Mouse (Mus musculus) thymus, postnatal 10 days (tissue): ENCODE results near the gene Nme2.
"Not testable (repeated sequence)": the region's sequence is repeated elsewhere in the genome, so short reads cannot be mapped to it uniquely, and the experiment has no call there.

Source experiments
- DNase-seq, 2 experiments: peaks; one replicate each; pipeline ENCODE4 v3.0.0; 2021; ENCODE audit warnings: low spot score in 2 of 2

The Nme2 gene

DNA sequence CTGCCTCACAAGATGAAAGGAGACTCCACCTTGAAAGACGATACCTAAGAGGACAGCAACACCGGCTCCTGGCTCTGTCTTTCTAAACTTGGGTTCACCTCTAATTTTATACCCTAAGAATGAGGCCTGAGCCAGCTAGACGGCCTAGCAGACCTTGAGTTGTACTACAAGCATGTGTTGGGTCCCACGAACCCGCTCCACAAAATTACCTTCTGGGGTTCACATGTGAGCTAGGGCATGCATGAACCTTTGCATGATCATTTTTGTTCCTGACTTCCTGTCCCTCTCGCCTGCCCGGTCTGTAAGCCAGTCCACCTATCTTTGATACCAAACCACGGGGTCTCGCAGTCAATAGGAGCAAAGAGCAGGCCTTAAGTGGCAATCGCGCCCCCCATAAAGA, 11.3 kb upstream of the Nme2 start:
- DNase-seq = no peak

DNA sequence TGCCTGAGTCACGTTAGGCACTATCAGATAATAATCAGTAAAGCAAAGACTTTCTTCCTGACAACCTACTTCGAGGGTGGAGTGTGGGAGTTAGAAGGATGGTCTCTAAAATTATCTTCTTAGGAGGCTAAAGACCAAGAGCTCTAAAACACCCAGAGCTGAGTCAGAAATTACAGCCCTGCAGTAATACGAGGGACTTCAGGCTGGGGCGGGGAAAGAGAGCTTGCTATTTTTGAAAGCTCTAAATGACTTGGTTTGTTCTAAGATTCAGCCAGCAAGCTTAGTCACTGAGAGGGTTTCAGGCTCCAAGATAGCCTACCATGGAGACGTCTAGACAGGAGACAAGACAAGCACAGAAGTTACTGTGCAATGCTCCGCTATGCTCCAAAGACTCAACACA, 9.3 kb upstream of the Nme2 start:
- DNase-seq = no peak

DNA sequence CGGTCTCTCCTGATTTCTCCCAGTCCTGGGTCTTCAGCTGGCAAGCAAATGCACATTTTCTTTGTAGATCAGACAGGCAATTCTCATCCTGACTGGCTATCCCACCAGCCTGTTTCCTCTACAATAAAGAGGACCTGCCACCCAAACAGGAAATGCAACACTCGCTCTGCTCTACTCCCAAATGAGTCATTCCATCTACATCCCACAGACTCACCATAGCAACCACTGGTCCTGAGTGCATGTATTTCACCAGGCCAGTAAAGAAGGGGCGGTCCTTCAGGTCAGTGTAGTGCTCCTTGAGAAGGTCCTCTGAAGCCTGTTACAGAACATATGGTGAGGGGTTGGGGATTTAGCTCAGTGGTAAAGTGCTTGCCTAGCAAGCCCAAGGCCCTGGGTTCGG, 7.0 kb upstream of the Nme2 start:
- DNase-seq = no peak

DNA sequence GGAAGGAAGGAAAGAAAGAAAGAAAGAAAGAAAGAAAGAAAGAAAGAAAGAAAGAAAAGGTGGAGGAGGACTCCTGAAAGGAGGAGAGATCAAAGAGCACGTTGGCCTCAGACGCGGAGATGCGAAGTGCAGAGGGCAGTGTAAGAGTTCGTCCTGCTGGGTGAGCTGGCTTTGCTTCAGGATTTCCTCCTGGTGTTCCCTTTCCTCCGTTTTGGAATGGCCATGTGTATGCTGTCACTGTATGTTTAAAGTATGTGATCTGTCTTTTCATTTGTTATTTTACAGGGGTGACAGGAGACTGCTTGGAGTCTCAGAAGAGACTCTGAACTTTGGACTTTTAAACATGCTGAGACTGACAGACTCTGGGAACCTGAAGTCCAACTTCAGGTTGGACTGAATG, 5.4 kb upstream of the Nme2 start:
- no peak for DNase-seq

DNA sequence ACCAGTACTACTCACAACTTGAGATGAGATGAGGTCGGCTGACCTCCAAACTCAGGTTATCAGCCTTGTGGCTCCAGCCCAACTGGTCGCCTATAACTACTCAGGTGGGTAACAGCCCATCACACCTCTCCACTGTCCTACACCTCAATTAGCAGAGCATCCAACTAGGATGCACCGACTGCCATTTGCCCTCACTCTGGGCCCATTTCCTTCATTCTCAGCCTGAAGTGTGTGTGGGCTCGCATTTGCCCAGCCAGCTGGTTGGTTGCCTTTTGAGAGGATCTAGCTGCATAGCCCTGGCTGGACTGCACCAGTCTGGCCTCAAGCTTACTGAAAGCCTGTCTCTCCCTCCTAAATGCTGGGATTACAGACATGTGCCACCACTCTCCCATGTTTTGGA, 1.7 kb upstream of the Nme2 start:
- DNase-seq = no peak

DNA sequence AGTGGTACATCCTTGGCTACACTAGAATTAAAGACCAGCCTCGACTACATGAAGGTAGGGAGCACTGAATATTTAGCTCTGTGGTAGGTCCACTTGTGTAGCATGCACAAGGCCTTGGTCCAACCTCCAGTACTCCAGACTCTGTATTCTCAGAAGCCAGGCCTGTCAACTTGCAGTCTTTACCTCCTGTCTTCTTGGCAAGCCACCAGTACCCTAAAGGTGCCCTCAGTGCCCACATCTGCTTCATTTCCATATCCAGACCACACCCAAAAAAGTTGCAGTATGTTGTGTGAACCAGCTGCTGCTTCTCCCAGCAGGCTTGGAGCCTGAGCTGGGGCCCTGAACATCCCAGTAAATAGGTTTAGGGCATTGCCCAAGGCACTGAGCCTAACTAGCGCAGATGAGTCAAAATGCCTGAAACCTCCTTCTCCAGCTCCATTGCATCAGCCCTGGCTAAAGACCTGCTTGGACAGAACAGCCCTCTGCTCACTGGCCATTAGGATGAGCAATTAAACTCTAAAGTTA, 1.0 kb upstream of the Nme2 start:
- no peak for DNase-seq

DNA sequence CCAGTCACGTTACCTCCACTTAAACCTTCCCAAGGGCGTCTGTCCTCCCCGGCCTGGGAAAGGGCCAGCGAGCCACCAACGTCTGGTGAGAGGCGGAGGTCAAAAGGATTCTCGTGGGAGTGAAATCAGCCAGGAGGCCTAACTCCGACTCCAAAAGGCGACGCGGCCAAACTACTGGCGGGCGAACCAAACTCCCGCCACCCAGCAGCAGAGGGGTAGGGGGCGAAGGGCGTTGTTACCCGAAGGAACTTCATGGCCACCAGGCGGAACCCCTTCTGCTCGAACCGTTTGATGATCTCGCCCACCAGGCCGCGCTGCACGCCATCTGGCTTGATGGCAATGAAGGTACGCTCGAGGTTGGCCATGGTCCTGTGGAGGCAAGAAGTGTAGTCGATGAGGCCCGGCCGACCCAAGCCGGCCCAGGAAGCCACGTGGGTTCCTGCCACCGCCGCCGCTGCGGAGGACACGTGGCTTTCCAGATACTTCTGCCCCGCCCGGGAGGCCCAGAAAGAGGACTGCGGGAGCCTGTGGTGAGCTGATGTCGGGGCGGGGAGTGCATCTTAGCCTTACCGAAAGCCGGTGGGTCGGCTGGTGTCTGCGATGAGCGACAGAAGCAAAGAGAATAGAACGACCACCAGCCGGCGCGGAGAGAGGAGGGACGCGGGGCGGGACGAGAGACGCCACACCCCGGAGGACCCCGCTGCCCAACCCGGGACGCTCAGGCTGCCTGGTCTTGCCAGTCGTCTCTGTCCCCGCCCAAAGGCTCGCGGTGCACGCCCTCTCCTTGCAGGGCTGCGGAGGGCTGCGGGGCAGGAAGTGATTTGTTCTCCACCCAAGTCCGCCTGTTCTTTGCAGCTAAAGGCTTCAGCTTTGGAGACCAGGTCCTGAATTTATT, 556 bp downstream of the Nme2 start:
- peak; percentile 89 to 90 for DNase-seq

DNA sequence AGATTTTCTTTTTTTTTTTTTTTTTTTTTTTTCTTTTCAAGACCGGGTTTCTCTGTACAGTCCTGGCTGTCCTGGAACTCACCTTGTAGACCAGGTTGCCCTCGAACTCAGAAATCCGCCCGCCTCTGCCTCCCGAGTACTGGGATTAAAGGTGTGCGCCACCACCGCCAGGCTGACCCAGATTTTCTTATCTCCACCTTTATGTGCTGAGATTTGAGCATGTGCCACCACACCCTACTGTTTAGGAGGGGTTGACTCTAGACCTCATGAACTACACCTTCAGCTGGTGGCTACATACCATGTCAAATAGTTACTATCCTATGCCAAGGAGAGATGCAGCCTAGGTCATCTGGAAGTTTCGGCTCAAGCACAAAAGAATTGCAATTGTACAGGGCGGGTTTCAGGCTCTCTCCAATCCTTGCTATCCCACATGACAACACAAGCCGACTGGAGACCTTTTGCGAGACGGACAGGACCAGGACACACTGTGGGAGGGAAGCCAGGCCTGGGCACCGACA, 1.3 kb downstream of the Nme2 start:
- DNase-seq = no peak

DNA sequence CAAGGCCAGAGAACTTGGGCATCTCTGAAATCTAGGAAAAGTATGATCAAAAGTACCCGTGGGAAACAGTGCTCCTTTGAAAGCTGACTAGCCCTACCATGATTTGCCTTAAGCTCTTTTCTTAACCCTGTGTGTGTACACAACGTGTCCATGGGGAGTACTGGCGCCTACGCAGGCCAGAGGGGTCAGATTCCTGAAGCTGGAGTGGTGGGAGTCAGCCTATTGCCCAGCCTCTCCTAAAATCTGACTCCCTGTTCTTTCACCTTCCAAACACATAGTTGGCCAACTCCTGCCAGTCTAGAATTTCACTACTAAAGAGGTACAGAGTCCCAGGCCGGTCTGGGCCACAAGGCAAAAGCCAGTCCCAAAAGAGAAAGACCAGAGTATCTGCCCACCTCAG, 3.7 kb downstream of the Nme2 start:
- no peak for DNase-seq

DNA sequence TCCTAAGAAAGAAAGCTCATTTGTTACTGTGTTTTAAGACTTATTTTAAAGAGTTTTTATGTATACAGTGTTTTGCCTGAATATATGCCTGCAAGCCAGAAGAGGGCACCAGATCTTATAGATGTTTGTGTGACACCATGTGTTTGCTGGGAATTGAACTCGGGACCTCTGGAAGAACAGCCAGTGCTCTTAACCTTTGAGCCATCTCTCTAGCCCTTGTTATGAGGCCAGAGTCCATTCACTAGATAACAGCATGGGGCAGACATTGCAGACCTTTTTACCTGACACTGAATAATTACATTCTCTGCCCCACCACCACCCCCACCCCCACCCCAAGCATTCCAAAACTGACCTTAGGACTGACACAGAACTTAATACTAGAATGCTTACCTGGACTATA, 6.0 kb downstream of the Nme2 start:
- DNase-seq = no peak

DNA sequence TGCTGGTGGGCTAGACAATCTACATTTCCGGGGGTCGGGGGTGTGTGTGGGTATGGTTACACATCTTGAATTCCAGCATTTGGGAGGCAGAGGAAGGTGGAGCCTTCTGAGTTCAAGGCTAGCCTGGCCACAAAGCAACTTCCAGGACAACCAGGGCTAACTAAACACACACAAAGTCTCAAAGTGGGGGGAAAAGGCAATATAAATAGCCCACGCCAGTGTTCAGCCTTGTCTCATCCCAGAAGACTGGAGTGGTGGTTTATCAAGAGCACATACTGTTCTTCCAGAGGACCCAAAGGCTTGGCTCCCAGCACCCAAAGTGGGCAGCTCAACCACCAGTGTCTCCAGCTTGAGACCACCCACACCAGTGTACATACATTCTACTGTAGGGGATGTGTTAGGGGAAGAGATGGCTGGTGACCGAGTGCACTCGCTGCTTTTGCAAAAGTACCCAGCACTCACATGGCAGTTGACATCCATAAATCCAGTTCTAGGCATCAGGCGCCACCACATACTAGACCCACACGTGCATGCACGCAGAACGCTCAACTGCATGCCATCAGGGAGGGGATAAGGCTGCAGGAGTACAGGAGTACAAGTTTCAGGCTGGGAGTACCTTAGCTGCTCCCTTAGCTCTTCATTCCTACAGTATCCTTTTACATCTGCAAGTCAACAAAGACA, 7.0 kb downstream of the Nme2 start:
- DNase-seq = no peak

DNA sequence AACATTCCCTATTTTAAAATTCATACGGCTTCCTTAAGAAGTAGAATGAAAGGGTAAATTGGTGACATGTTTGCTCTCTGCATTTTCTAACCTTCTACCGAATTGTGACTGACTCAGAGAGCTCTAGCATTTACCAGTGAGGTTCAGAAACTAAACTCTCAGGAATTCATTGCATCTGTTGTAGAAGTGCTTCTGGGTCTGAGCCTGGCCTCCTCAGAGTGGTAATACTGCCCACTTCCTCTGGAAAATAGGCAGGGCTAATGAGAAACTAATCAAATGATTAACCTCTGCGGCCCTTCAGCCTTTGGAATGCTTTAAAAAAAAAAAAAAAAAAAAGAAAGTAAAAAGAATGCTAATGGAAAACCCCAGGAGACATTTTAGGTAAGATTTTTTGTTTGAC, 11.1 kb downstream of the Nme2 start:
- no peak for DNase-seq

DNA sequence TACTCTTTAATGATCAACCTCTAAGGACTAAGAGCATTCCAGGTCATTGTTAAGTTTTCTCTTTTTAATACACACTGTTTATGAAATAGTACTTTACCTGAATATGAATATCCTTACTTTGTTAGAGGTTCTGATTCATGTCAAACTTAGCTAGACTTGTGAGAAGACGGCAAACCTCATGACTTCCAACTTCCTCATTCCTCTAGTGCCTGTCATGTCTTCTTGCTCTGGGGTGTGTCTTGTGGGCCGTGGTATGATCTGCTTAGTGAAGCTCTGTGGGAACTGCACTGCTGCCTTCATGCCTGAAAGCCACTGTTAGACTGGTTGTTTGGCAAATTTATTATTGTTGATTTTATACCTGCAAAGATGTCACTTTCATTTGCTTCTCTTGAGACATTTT, 15.2 kb downstream of the Nme2 start:
- DNase-seq = no peak

DNA sequence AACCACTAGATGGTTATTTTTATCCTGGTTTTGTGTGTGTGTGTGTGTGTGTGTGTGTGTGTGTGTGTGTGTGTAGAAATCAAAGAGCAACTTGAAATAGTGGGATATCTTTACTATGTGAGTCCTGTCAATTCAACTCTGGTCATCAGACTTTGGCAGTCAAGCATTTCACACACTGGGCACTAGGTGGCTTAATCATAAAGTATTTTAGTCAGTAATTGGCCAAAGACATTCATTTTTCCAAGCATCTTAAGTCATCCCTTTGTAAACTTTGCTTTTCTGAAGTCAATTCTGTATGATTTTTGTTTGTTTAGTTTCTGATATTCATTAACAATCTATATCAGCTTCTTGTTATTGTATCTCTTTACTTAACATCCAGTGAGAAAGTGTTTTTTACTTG, 27.0 kb downstream of the Nme2 start:
- DNase-seq = no peak

DNA sequence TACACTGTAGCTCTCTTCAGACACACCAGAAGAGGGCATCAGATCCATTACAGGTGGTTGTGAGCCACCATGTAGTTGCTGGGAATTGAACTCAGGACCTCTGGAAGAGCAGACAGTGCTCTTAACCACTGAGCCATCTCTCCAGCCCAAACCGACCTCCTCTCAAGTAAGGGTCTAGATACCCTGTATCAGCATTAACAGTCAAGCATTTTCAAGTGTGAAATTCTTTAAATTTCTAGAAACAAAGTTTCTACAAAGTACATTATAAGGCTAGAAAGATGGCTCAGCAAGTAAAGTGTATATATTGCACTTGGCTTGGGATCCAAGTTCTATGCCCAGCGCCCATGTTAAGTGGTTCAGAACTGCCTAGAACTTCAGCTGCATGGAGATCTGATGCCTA, 41.0 kb downstream of the Nme2 start:
- not testable (repeated sequence) for DNase-seq

DNA sequence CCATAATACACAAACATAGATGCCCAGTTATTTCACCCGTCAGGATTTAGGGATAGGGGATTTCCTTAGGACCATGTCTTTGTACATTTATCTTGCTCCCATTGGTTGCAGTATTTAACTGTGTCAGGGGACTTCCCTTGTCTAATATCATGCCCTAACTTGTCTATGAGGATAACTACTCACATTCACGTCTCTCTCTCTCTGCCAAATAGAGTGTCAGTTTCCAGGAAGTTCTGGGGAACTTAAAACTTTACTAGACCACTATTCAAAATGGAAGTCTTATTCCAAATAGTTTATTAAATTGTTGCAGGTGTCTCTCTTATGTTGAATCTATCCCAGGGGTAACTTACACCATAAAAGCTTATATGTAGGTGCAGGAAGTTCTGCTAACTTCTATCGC, 44.5 kb downstream of the Nme2 start:
- DNase-seq = no peak

DNA sequence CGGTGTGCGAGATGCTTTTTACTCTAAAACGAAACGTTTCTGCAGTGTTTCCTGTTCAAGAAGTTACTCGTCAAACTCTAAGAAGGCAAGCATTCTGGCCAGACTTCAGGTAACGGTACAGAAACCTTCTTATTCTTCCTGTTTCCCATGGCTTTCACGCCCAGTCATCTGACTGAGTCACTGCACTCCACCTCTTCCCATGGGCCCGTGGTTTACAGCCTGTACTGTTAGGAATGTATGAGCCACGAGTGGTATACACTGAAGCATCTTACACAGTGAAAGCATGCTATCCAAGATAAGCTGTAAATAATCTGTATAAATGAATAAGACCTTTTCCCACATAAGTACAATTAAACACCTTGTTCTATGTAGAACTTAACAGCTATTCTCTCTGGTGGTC, 47.2 kb downstream of the Nme2 start:
- DNase-seq = no peak

DNA sequence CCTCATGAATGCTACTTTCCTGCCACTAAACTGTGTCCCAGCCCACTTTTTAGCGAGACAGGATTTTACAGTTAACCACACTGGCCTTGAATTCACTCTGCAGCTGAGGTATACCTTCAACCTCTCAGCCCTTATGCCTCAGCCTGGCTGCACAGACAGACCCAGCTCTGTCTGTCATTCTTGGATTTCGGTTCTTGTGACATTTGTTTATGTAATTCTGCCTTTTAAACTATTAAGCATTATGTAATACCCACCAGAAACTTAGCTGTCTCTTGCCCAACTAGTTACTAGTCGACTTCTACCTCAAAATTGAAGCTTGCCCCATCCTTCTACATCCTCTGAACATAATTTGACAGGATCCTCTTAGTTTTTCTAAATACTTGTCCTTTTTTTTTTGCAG, 48.2 kb downstream of the Nme2 start:
- DNase-seq = no peak

DNA sequence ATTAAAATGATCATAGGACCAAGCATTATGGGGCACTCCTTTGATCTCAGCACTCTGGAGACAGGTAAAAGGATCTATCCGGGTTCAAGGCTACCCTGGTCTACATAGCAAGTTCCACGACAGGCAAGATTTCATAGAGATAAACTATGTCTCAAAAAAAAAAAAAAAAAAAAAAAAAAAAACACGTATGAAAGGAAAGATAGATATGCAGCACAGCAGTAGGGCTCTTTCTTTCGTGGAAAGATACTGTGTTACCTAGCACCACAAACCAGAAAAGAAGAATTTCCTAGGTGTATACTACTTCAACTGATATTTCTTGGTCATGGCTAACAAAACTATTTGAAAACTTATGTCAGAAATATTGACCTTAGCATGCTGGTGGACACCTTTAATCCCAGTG, 49.2 kb downstream of the Nme2 start:
- DNase-seq = no peak
